Mouse (Mus musculus): Measurements from ENCODE around the gene Gm10401. TPM values are rescaled to one million over a fixed set of nuclear protein-coding genes. Genes with fewer than 3 reads are reported as not detected.

Gm10401 gene
- polyA plus RNA-seq, 1 experiment from 2014 or later, result 24.9 TPM

DNA sequence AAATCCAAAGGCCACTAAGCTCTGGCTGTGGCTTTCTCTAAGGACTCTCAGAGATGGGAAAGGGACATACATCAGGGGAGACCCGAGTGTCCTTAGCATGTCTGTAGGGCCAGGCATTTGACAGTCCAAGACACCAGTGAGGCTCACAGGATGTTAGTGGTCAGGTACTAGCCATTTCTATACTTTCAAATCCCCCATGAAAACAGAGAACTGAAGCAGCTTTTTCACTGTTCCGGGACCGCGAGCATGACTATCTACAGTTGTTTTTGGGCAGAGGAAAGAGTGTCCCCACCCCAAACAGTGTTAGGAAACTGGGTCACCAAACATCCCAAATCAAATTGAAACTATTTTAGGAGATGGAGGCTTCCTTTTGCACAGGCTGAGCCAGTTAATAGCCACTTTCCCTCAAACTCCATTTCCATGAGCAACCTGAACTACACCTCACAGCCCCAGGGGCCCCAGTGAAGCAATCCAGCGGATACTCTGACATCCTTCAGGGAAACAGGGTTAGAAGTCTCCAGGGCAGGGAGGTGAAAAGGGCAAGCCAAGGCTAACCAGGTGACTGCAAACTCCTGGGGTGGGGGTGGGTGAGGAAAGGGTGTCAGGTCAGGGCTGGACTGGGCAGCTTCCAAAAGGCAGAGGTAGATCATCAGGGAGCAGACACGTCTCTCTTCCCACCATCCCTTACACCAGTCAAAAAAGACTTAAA, 35.4 kb upstream of the Gm10401 start:
- no peaks in the 10 kb centered on the region for H3K9me3 ChIP-seq
- peak overlapping the region; percentile 95 for H3K4me2 ChIP-seq (replicated peaks)
- no peaks in the 10 kb centered on the region for H3K27me3 ChIP-seq (replicated peaks)
- H3K4me3 ChIP-seq (replicated peaks), result peak overlapping the region; percentile 77
- H3K4me1 ChIP-seq (replicated peaks), result peaks cover 4% of the 10 kb centered on the region; the same call in 1 of the 2 replicates
- no peaks in the 10 kb centered on the region for H3K36me3 ChIP-seq
- WGBS, result 62% methylated on average over 6 of the region's 6 CpGs
- H3K27ac ChIP-seq, result no peak overlapping the region
- peak overlapping the region; percentile 81; the same call in 1 of the 2 replicates for H3K9ac ChIP-seq
- no peak for ATAC-seq

- H3K27me3 ChIP-seq (replicated peaks), result no peaks in the 10 kb centered on the region
- H3K9me3 ChIP-seq, result no peaks in the 10 kb centered on the region
- no peak overlapping the region for H3K4me3 ChIP-seq (replicated peaks)
- no peak overlapping the region for H3K4me2 ChIP-seq (replicated peaks)
- H3K9ac ChIP-seq, result no peak overlapping the region
- 90% methylated on average over 8 of the region's 8 CpGs for WGBS
- no peak for ATAC-seq
- peaks cover 4% of the 10 kb centered on the region; the same call in 1 of the 2 replicates for H3K4me1 ChIP-seq (replicated peaks)
- no peaks in the 10 kb centered on the region for H3K36me3 ChIP-seq
- no peak overlapping the region for H3K27ac ChIP-seq
Observed at GRCm38 (mm10) chr5:115132465-115132864, 34.4 kb upstream of the Gm10401 start.

GRCm38 (mm10) chr5:115129328-115129727, 31.2 kb upstream of the Gm10401 start:
- Histone ChIP-seq H3K9ac (no peak overlapping the region), H3K4me2 (replicated peaks) (no peak overlapping the region), H3K9me3 (no peaks in the 10 kb centered on the region), H3K27me3 (replicated peaks) (no peaks in the 10 kb centered on the region), H3K27ac (no peak overlapping the region), H3K4me3 (replicated peaks) (no peak overlapping the region), H3K4me1 (replicated peaks) (peaks cover 18% of the 10 kb centered on the region; the same call in 1 of the 2 replicates), H3K36me3 (peaks cover 13% of the 10 kb centered on the region)
- ATAC-seq, result no peak
- WGBS, result 89% methylated on average over 6 of the region's 6 CpGs

DNA sequence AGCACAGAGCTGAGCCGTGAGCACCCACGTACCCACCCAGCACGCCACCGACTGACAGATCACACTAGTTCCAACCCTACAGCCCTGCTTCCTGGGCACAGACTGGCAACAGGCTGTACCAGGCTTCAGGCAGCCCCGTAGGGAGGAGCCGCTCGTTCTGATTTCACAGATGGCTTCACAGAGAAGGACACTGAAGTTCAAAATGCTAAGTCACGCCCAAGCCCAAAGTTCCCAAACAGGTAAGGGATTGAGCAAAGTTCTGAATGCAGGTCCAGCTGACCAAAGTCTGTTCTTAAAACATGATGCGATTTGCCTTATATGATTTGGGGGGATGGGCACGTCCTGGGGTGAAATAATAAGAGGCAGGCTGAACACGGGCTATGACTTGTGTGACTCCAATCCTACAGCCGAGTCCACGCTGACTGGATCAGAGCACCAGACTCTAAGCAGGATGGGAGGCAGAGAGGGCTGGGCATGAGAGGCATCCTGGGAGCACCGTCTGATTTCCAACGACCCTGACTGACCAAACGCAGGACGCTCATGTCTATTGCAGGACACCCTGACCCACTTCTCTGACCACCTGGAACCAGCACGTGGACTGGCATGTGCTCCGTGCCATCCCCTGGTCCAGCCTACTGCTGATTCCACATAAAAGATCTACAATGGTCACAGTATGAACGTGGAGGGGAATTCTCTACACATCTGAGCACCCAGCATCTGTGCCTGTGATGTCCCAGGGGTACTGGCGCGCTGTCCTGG, 29.5 kb upstream of the Gm10401 start:
- 0 out of 2 replicates have a peak, but pooled peaks cover 14% of the 10 kb centered on the region for H3K4me1 ChIP-seq (replicated peaks)
- no peak for ATAC-seq
- 92% methylated on average over 22 of the region's 22 CpGs for WGBS
- no peak overlapping the region for H3K4me3 ChIP-seq (replicated peaks)
- H3K27me3 ChIP-seq (replicated peaks), result no peaks in the 10 kb centered on the region
- H3K9me3 ChIP-seq, result no peaks in the 10 kb centered on the region
- H3K36me3 ChIP-seq, result peaks cover 18% of the 10 kb centered on the region
- no peak overlapping the region for H3K9ac ChIP-seq
- no peak overlapping the region for H3K4me2 ChIP-seq (replicated peaks)
- no peak overlapping the region for H3K27ac ChIP-seq

- H3K9ac ChIP-seq, result no peak overlapping the region
- ATAC-seq, result no peak
- 94% methylated on average over 28 of the region's 28 CpGs for WGBS
- H3K9me3 ChIP-seq, result no peaks in the 10 kb centered on the region
- no peak overlapping the region for H3K4me3 ChIP-seq (replicated peaks)
- no peak overlapping the region for H3K4me2 ChIP-seq (replicated peaks)
- H3K27me3 ChIP-seq (replicated peaks), result no peaks in the 10 kb centered on the region
- peaks cover 18% of the 10 kb centered on the region for H3K36me3 ChIP-seq
- no peak overlapping the region for H3K27ac ChIP-seq
- H3K4me1 ChIP-seq (replicated peaks), result 0 out of 2 replicates have a peak, but pooled peaks cover 14% of the 10 kb centered on the region
Observed at GRCm38 (mm10) chr5:115126578-115127312, 28.6 kb upstream of the Gm10401 start.

GRCm38 (mm10) chr5:115125211-115125871, 27.2 kb upstream of the Gm10401 start:
- 24% methylated on average over 24 of the region's 24 CpGs for WGBS
- Histone ChIP-seq H3K4me3 (replicated peaks) (no peak overlapping the region), H3K4me1 (replicated peaks) (0 out of 2 replicates have a peak, but pooled peaks cover 14% of the 10 kb centered on the region), H3K36me3 (peaks cover 18% of the 10 kb centered on the region), H3K27me3 (replicated peaks) (no peaks in the 10 kb centered on the region), H3K9ac (no peak overlapping the region), H3K9me3 (no peaks in the 10 kb centered on the region), H3K27ac (no peak overlapping the region), H3K4me2 (replicated peaks) (0 out of 2 replicates have a peak overlapping the region, but pooled peaks have one; percentile 12)
- ATAC-seq, result peak; percentile 83

DNA sequence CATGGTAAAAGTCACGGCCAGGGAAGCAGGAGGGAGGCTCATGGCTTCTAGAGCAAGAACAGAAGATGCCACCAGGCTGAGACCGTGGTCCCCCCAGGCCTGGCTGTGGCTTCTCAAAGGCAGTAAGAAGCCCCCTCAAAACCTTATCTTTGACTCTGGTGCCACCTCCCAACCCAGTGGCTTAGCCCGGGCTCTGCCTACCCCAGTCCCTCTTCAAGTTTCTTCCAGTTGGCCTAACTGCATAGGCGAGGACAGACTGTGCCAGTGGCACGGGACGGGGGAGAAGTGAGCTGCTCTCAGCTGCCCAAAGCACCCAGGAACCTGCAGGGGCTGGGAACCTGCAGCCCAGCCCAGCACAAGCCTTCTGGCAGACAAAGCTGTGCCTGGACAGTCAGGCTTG, 26.6 kb upstream of the Gm10401 start:
- Histone ChIP-seq H3K9me3 (no peaks in the 10 kb centered on the region), H3K9ac (no peak overlapping the region), H3K4me1 (replicated peaks) (peaks cover 14% of the 10 kb centered on the region; the same call in 1 of the 2 replicates), H3K27me3 (replicated peaks) (no peaks in the 10 kb centered on the region), H3K27ac (no peak overlapping the region), H3K4me2 (replicated peaks) (no peak overlapping the region), H3K4me3 (replicated peaks) (no peak overlapping the region), H3K36me3 (peaks cover 18% of the 10 kb centered on the region)
- ATAC-seq, result peak; percentile 21
- 92% methylated on average over 6 of the region's 6 CpGs for WGBS

GRCm38 (mm10) chr5:115120978-115121377, 22.9 kb upstream of the Gm10401 start:
- Histone ChIP-seq H3K4me2 (replicated peaks) (no peak overlapping the region), H3K27ac (no peak overlapping the region), H3K9me3 (no peaks in the 10 kb centered on the region), H3K27me3 (replicated peaks) (no peaks in the 10 kb centered on the region), H3K9ac (no peak overlapping the region), H3K4me1 (replicated peaks) (peaks cover 17% of the 10 kb centered on the region), H3K4me3 (replicated peaks) (no peak overlapping the region), H3K36me3 (peaks cover 17% of the 10 kb centered on the region)
- 81% methylated on average over 5 of the region's 5 CpGs for WGBS
- no peak for ATAC-seq

- ATAC-seq, result peak; percentile 97
- peaks cover 5% of the 10 kb centered on the region for H3K4me1 ChIP-seq (replicated peaks)
- peak within 1 kb of the TSS; percentile 83 for H3K4me2 ChIP-seq (replicated peaks)
- H3K27ac ChIP-seq, result peak within 1 kb of the TSS; percentile 78
- H3K4me3 ChIP-seq (replicated peaks), result peak within 1 kb of the TSS; percentile 98
- H3K9me3 ChIP-seq, result no peaks in the 10 kb centered on the region
- under 1% methylated on average over 39 of the region's 39 CpGs for WGBS
- peaks cover 12% of the 10 kb centered on the region; the same call in 1 of the 2 replicates for H3K36me3 ChIP-seq
- no peaks in the 10 kb centered on the region for H3K27me3 ChIP-seq (replicated peaks)
- H3K9ac ChIP-seq, result peak within 1 kb of the TSS; percentile 98
Observed at GRCm38 (mm10) chr5:115118961-115119570, 21.0 kb upstream of the Gm10401 start, which contains the start of gene Acads. Gene Acads, minus strand, starts transcription at chr5:115119346.

DNA sequence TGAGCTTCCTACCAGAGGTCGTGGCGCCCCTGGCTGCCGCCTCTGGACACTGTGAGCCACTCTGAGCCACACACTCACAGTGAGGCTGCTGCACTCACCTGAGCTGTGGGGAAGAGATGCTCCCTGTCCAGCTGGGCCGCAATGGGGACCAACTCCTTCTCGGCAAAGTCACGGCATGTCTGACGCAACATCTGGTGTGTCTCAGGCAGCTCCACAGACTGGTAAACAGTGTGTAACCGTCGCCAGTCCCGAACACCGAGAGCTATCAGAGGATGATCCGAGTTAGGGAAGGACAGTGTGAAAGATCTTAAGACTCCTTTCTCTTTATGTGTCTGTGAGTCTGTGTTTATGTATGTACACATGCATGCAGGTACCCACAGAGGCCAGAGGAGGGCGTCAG, 19.4 kb upstream of the Gm10401 start:
- Histone ChIP-seq H3K27ac (no peak overlapping the region), H3K4me2 (replicated peaks) (no peak overlapping the region), H3K4me1 (replicated peaks) (peaks cover 5% of the 10 kb centered on the region), H3K27me3 (replicated peaks) (no peaks in the 10 kb centered on the region), H3K9ac (no peak overlapping the region), H3K36me3 (0 out of 2 replicates have a peak, but pooled peaks cover 11% of the 10 kb centered on the region), H3K4me3 (replicated peaks) (no peak overlapping the region), H3K9me3 (no peaks in the 10 kb centered on the region)
- WGBS, result 74% methylated on average over 13 of the region's 13 CpGs
- no peak for ATAC-seq

DNA sequence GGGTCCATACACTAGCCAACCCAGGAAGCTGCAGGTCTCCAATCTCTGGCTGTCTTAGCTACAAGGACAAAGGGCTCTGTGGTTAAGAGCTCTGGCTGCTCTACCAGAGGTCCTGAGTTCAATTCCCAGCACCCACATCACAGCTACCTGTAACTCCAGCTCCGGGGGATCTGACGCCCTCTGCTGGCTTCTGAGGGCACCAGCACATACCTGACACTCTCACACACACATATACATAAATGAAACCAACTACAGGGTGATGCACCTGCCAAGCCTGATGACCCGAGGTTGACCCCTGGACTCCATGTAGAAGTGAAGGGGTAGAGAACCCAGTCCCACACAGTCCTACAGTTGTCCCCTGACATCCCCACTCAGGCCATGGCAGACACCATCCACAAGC, 18.3 kb upstream of the Gm10401 start:
- H3K27me3 ChIP-seq (replicated peaks), result no peaks in the 10 kb centered on the region
- H3K4me1 ChIP-seq (replicated peaks), result peaks cover 5% of the 10 kb centered on the region
- peaks cover 18% of the 10 kb centered on the region; the same call in 1 of the 2 replicates for H3K36me3 ChIP-seq
- H3K4me2 ChIP-seq (replicated peaks), result no peak overlapping the region
- no peak overlapping the region for H3K4me3 ChIP-seq (replicated peaks)
- no peak overlapping the region for H3K9ac ChIP-seq
- 93% methylated on average over 3 of the region's 3 CpGs for WGBS
- H3K27ac ChIP-seq, result no peak overlapping the region
- H3K9me3 ChIP-seq, result no peaks in the 10 kb centered on the region
- ATAC-seq, result no peak

Measured in intestine, embryonic 15.5 days (tissue).